Mouse (Mus musculus): ENCODE results near the gene Prkag2. TPM values are rescaled to one million over a fixed set of nuclear protein-coding genes. Genes with fewer than 3 reads are reported as not detected.

The Prkag2 gene
- polyA plus RNA-seq, 1 experiment = 18.0 TPM

DNA sequence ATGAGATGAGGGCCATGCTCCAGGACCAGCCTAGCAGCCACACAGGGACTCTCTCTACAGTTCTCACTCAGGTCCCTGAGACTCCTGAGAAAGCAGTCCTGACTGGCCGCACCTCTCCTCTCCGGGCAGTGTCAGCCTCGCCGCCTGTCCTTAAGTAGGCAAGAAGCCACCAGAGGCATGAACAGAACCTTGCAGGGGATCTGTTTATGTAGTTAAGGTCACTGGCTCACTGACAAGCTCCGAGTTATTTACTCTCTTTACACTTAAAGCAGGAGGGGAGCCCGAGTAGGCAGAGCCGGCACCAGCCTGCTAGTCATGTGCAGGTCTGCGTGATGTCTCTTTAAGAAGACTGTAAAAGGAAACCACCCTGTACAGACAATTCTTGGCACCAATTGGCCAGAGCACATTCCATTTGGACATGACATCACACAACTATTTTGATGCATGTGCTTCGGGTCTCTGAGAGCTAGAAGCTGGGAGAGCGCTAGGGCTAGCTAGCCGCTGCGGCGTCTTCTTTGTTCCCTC is 104.8 kb downstream of the Prkag2 start:
- H3K4me1 ChIP-seq (ENCODE audit: control insufficient read depth, insufficient read depth, low read length) = peaks cover 5% of the 10 kb centered on the region; the same call in 1 of the 2 replicates
- WGBS = 5% methylated on average over 13 of the region's 13 CpGs
- DNase-seq = peak; percentile 52
- H3K4me3 ChIP-seq (replicated peaks; ENCODE audit: extremely low read depth, low read depth, low read length) = peak overlapping the region; percentile 0
- no peak for TF ChIP-seq CTCF (IDR thresholded peaks at IDR 0.05; ENCODE audit: insufficient read depth, low read length)

DNA sequence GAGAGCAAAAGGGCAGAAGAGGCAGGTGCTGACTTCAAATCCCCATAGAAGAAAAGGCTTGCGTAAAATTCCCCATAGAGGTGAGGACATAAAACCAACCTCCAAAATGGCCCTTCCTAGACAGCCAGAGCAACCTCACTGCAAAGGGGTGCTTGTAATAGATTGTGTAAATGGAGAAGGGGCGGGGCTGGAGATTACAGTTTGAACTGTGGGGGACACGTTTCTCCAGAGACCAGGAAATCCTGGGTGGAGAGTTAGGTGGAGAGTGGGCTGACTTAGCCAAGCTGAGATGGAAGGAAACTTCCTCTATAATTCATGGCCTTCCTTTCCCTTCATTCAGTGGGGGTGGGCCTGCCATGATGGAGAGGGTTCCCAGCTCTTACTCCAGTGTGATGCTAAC is 107.3 kb downstream of the Prkag2 start:
- no peak for DNase-seq
- Histone ChIP-seq H3K4me3 (replicated peaks; ENCODE audit: extremely low read depth, low read depth, low read length) (no peak overlapping the region), H3K4me1 (ENCODE audit: control insufficient read depth, insufficient read depth, low read length) (peaks cover 5% of the 10 kb centered on the region; the same call in 1 of the 2 replicates)
- 59% methylated on average over 3 of the region's 3 CpGs for WGBS
- TF ChIP-seq CTCF (IDR thresholded peaks at IDR 0.05; ENCODE audit: insufficient read depth, low read length) = no peak
- no peak for TF ChIP-seq POLR2A (IDR thresholded peaks at IDR 0.05; ENCODE audit: borderline replicate concordance, extremely low read depth, low read depth, low read length)

GRCm38 (mm10) chr5:24991575-24991974 is 108.9 kb downstream of the Prkag2 start:
- TF ChIP-seq POLR2A (IDR thresholded peaks at IDR 0.05; ENCODE audit: borderline replicate concordance, extremely low read depth, low read depth, low read length) (no peak), CTCF (IDR thresholded peaks at IDR 0.05; ENCODE audit: insufficient read depth, low read length) (no peak)
- DNase-seq = no peak
- 81% methylated on average over 1 of the region's 1 CpGs for WGBS

DNA sequence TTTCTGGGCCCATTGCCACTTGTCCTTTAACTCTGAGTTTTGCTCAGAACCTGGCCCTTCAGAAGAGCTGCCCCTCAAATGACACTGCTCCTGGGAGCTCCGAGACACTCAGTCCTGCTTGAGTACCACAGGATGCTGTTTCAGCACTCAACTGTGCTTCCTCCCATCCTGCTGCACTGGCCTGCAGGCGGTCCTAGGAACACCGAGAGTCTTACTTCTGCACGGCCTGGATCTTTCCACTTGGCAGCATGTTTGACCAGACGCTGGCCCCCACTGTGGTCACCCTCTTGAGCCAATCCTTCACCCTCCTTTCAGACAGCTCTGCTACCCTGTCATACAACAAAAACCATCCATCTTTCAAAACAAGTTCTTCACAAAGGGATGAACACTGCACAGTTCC is 110.0 kb downstream of the Prkag2 start:
- Histone ChIP-seq H3K4me3 (replicated peaks; ENCODE audit: extremely low read depth, low read depth, low read length) (no peak overlapping the region), H3K4me1 (ENCODE audit: control insufficient read depth, insufficient read depth, low read length) (peaks cover 2% of the 10 kb centered on the region; the same call in 1 of the 2 replicates)
- 68% methylated on average over 5 of the region's 5 CpGs for WGBS
- DNase-seq = no peak
- TF ChIP-seq POLR2A (IDR thresholded peaks at IDR 0.05; ENCODE audit: borderline replicate concordance, extremely low read depth, low read depth, low read length) = no peak
- TF ChIP-seq CTCF (IDR thresholded peaks at IDR 0.05; ENCODE audit: insufficient read depth, low read length) = no peak

More at GRCm38 (mm10) chr5:24991575-24991974, 108.9 kb downstream of the Prkag2 start:
- Histone ChIP-seq H3K4me3 (replicated peaks; ENCODE audit: extremely low read depth, low read depth, low read length) (no peak overlapping the region), H3K4me1 (ENCODE audit: control insufficient read depth, insufficient read depth, low read length) (peaks cover 5% of the 10 kb centered on the region; the same call in 1 of the 2 replicates)

- H3K4me1 ChIP-seq (ENCODE audit: control insufficient read depth, insufficient read depth, low read length) = no peaks in the 10 kb centered on the region
- 25% methylated on average over 3 of the region's 3 CpGs for WGBS
- H3K4me3 ChIP-seq (replicated peaks; ENCODE audit: extremely low read depth, low read depth, low read length) = no peak overlapping the region
- DNase-seq = no peak
- no peak for TF ChIP-seq CTCF (IDR thresholded peaks at IDR 0.05; ENCODE audit: insufficient read depth, low read length)
- TF ChIP-seq POLR2A (IDR thresholded peaks at IDR 0.05; ENCODE audit: borderline replicate concordance, extremely low read depth, low read depth, low read length) = no peak
These were observed 110.8 kb downstream of the Prkag2 start for GRCm38 (mm10) chr5:24989683-24990082.

GRCm38 (mm10) chr5:24986956-24987355 is 113.5 kb downstream of the Prkag2 start:
- no peak for DNase-seq
- TF ChIP-seq CTCF (IDR thresholded peaks at IDR 0.05; ENCODE audit: insufficient read depth, low read length) = no peak
- no peak for TF ChIP-seq POLR2A (IDR thresholded peaks at IDR 0.05; ENCODE audit: borderline replicate concordance, extremely low read depth, low read depth, low read length)
- Histone ChIP-seq H3K4me1 (ENCODE audit: control insufficient read depth, insufficient read depth, low read length) (no peaks in the 10 kb centered on the region), H3K4me3 (replicated peaks; ENCODE audit: extremely low read depth, low read depth, low read length) (no peak overlapping the region)
- WGBS = 78% methylated on average over 2 of the region's 2 CpGs

DNA sequence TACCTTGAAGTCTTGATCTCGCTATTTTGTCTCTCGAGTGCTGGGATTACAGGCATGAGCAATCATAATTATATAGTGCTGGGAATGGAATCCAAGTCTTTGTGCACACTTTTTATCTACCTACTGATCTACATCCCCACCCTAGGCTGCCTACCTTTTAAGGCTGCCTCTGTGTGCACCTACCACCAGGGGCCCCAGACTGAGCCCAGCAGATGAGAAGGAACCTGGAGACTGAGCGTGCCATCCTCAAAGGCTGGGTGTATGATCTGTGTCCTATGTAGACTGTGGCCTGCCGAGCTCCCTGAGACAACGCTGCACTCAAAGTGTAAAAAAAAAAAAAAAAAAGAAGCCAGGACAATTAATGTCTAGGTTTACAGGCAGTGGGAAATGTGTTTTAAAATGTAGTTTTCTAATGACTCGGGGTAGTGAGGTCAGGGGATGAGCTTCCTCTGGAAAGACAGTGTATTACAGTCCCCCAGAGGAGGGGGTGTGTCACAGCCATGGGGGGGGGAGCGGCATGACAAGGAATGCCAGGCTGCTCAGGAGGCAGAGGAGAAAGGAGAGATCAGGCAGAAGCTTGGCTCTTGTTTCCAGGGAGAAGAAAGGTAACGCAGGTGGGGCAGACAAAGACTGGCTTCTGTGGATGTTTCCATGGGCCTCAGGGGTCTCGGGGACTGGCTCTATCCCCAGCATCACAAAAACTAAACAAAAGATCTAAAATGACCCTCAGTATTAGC is 114.1 kb downstream of the Prkag2 start:
- Histone ChIP-seq H3K4me3 (replicated peaks; ENCODE audit: extremely low read depth, low read depth, low read length) (no peak overlapping the region), H3K4me1 (ENCODE audit: control insufficient read depth, insufficient read depth, low read length) (no peaks in the 10 kb centered on the region)
- WGBS = 80% methylated on average over 9 of the region's 9 CpGs
- TF ChIP-seq CTCF (IDR thresholded peaks at IDR 0.05; ENCODE audit: insufficient read depth, low read length) (no peak), POLR2A (IDR thresholded peaks at IDR 0.05; ENCODE audit: borderline replicate concordance, extremely low read depth, low read depth, low read length) (no peak)
- DNase-seq = no peak

- Histone ChIP-seq H3K4me1 (ENCODE audit: control insufficient read depth, insufficient read depth, low read length) (no peaks in the 10 kb centered on the region), H3K4me3 (replicated peaks; ENCODE audit: extremely low read depth, low read depth, low read length) (no peak overlapping the region)
- no peak for TF ChIP-seq CTCF (IDR thresholded peaks at IDR 0.05; ENCODE audit: insufficient read depth, low read length)
- no peak for TF ChIP-seq POLR2A (IDR thresholded peaks at IDR 0.05; ENCODE audit: borderline replicate concordance, extremely low read depth, low read depth, low read length)
- 68% methylated on average over 11 of the region's 11 CpGs for WGBS
- no peak for DNase-seq
These were observed 114.8 kb downstream of the Prkag2 start for GRCm38 (mm10) chr5:24985434-24986176.

DNA sequence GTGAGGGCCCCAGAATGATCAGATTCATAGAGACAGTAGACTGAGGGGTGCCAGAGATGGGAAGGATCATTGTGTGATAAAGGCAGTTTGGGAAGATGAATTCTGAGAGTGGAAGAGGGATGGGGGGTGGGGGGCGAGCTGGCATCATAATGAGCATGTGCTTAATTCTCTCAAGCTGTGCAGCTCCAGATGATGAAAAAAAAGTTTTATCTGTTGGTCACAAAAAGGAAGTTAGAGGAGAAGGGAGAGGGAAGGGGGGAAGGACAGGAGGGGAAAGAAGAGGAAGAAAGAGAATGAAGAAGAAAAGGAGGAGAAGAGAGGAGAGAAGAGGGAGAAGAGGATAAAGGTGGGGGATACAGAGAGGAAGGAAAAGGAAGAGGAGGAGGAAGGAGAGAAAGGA is 116.3 kb downstream of the Prkag2 start:
- Histone ChIP-seq H3K4me1 (ENCODE audit: control insufficient read depth, insufficient read depth, low read length) (0 out of 2 replicates have a peak, but pooled peaks cover under 1% of the 10 kb centered on the region), H3K4me3 (replicated peaks; ENCODE audit: extremely low read depth, low read depth, low read length) (no peak overlapping the region)
- TF ChIP-seq CTCF (IDR thresholded peaks at IDR 0.05; ENCODE audit: insufficient read depth, low read length) (no peak), POLR2A (IDR thresholded peaks at IDR 0.05; ENCODE audit: borderline replicate concordance, extremely low read depth, low read depth, low read length) (no peak)
- DNase-seq = no peak
- WGBS = 92% methylated on average over 1 of the region's 1 CpGs
